Mouse (Mus musculus): Measurements from ENCODE around the gene Ugdh. TPM values are rescaled to one million over a fixed set of nuclear protein-coding genes. Genes with fewer than 3 reads are reported as not detected.

The Ugdh gene
- polyA plus RNA-seq, 1 experiment from 2014 or later, result 46.0 TPM

DNA sequence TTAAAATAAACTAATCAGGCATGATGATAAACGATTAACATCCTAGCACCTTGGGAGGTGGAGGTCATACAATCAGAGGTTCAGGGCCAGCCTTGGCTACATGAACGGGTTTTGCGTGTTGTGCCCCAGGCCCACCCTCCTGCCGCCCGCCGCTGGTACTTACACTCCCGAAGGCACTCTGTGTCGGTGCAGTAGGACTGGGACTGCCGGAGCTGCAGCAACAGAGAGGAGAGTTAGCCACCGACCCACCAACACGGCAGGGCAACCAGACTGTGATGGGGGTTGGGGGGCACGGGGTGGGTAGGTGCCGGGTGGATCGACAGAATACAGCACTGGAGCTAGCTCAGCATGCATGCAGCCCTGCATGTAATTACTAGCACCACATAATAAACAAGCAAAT is 24.6 kb upstream of the Ugdh start:
- Histone ChIP-seq H3K4me3 (ENCODE audit: low read depth, low read length) (no peak overlapping the region), H3K9me3 (replicated peaks; ENCODE audit: control insufficient read depth, low read length, poor library complexity, severe bottlenecking) (no peaks in the 10 kb centered on the region), H3K4me2 (ENCODE audit: low read length) (no peak overlapping the region), H3K36me3 (ENCODE audit: control insufficient read depth, insufficient read depth, low read length) (peaks cover 4% of the 10 kb centered on the region; the same call in 1 of the 2 replicates), H3K4me1 (ENCODE audit: control insufficient read depth, insufficient read depth, low read length) (no peaks in the 10 kb centered on the region), H3K27me3 (ENCODE audit: control insufficient read depth, insufficient read depth, low read depth, low read length) (no peaks in the 10 kb centered on the region), H3K9ac (ENCODE audit: low read depth, low read length) (no peak overlapping the region), H3K27ac (ENCODE audit: low read length) (no peak overlapping the region)
- WGBS, result 91% methylated on average over 14 of the region's 14 CpGs
- ATAC-seq, result no peak

DNA sequence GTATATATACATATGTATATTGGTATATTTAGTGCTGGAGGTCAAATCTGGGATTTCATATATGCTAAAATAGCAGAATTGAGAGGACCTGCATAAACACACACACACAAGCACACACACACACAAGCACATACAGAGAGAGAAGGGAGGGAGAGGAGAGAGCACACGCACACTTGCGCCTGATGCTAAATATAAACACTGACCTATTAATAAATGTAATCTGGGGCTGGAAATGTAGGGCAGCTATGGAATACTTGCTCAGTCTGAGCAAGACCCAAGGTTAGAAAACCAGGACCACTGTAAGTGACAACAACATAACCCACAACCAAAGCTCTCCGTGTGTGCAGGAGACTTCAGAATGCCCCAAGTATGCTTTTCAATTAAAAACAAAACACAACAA is 23.7 kb upstream of the Ugdh start:
- WGBS, result 85% methylated on average over 3 of the region's 3 CpGs
- peaks cover 3% of the 10 kb centered on the region; the same call in 1 of the 2 replicates for H3K36me3 ChIP-seq (ENCODE audit: control insufficient read depth, insufficient read depth, low read length)
- no peak overlapping the region for H3K4me2 ChIP-seq (ENCODE audit: low read length)
- no peaks in the 10 kb centered on the region for H3K9me3 ChIP-seq (replicated peaks; ENCODE audit: control insufficient read depth, low read length, poor library complexity, severe bottlenecking)
- no peak overlapping the region for H3K27ac ChIP-seq (ENCODE audit: low read length)
- ATAC-seq, result no peak
- H3K9ac ChIP-seq (ENCODE audit: low read depth, low read length), result no peak overlapping the region
- H3K4me1 ChIP-seq (ENCODE audit: control insufficient read depth, insufficient read depth, low read length), result no peaks in the 10 kb centered on the region
- no peak overlapping the region for H3K4me3 ChIP-seq (ENCODE audit: low read depth, low read length)
- H3K27me3 ChIP-seq (ENCODE audit: control insufficient read depth, insufficient read depth, low read depth, low read length), result no peaks in the 10 kb centered on the region

GRCm38 (mm10) chr5:65457846-65458245 is 22.1 kb upstream of the Ugdh start:
- Histone ChIP-seq H3K27me3 (ENCODE audit: control insufficient read depth, insufficient read depth, low read depth, low read length) (no peaks in the 10 kb centered on the region), H3K4me1 (ENCODE audit: control insufficient read depth, insufficient read depth, low read length) (no peaks in the 10 kb centered on the region), H3K27ac (ENCODE audit: low read length) (no peak overlapping the region), H3K9ac (ENCODE audit: low read depth, low read length) (no peak overlapping the region), H3K36me3 (ENCODE audit: control insufficient read depth, insufficient read depth, low read length) (0 out of 2 replicates have a peak, but pooled peaks cover 2% of the 10 kb centered on the region), H3K9me3 (replicated peaks; ENCODE audit: control insufficient read depth, low read length, poor library complexity, severe bottlenecking) (no peaks in the 10 kb centered on the region), H3K4me2 (ENCODE audit: low read length) (no peak overlapping the region), H3K4me3 (ENCODE audit: low read depth, low read length) (no peak overlapping the region)
- ATAC-seq, result no peak
- 83% methylated on average over 5 of the region's 5 CpGs for WGBS

DNA sequence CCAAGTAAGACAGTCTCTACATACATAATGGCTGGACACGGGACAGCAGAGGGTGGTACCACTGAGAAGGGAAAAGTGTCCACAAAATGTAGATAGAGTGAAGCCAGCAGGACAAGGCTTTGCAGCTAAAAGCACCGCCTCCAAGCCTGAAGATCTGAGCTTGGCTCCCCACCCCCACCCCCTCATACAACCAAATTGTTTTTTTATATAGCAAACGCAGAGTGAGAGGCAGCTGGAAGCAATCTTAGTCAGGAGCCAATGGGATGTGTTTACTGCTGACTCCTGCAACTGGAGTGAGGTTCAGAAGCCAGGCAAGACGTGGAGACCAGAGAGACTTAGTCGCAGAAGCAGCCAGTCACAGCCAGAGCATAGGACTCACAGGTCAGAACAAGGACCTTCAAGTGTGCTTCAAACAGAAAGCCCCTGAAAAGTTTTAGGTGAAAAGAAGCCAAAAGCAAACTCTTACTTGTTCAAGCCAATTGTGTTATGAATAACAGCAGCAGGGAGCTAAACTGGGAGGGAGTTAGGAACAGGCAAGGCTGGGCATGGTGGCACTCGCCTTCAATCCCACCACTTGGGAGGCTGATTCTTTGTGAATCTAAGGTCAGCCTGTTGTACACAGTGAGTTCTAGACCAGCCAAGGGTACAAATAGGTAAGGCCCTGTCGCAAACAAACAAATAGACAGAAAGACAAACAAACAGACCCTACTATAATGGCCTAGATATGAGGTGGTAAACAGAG is 21.5 kb upstream of the Ugdh start:
- no peaks in the 10 kb centered on the region for H3K27me3 ChIP-seq (ENCODE audit: control insufficient read depth, insufficient read depth, low read depth, low read length)
- no peak for ATAC-seq
- H3K4me2 ChIP-seq (ENCODE audit: low read length), result no peak overlapping the region
- H3K9ac ChIP-seq (ENCODE audit: low read depth, low read length), result no peak overlapping the region
- H3K9me3 ChIP-seq (replicated peaks; ENCODE audit: control insufficient read depth, low read length, poor library complexity, severe bottlenecking), result no peaks in the 10 kb centered on the region
- H3K4me1 ChIP-seq (ENCODE audit: control insufficient read depth, insufficient read depth, low read length), result no peaks in the 10 kb centered on the region
- WGBS, result 71% methylated on average over 7 of the region's 7 CpGs
- H3K36me3 ChIP-seq (ENCODE audit: control insufficient read depth, insufficient read depth, low read length), result 0 out of 2 replicates have a peak, but pooled peaks cover 2% of the 10 kb centered on the region
- no peak overlapping the region for H3K4me3 ChIP-seq (ENCODE audit: low read depth, low read length)
- no peak overlapping the region for H3K27ac ChIP-seq (ENCODE audit: low read length)

DNA sequence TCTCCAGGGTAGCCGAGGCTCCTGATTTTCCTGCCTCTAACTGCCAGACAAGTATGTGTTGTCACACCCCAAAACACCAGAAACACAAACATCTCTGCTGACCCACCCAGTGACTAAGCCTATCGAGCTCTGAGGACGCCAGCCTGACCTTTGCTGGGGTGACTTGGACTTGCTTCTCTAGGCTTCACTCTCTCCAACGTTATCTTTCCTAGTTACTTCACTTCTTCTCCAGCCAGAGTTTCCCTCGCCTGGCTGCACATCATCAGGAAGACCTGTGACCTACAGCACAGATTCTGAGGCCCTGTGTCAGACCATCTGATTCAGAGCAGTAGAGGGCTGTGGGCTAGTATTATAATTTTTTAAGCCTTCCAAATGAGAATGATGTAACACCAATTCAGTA is 19.0 kb upstream of the Ugdh start:
- peaks cover 12% of the 10 kb centered on the region for H3K36me3 ChIP-seq (ENCODE audit: control insufficient read depth, insufficient read depth, low read length)
- WGBS, result 80% methylated on average over 5 of the region's 5 CpGs
- H3K4me2 ChIP-seq (ENCODE audit: low read length), result no peak overlapping the region
- H3K4me1 ChIP-seq (ENCODE audit: control insufficient read depth, insufficient read depth, low read length), result no peaks in the 10 kb centered on the region
- no peak overlapping the region for H3K9ac ChIP-seq (ENCODE audit: low read depth, low read length)
- no peak for ATAC-seq
- H3K27me3 ChIP-seq (ENCODE audit: control insufficient read depth, insufficient read depth, low read depth, low read length), result no peaks in the 10 kb centered on the region
- no peak overlapping the region for H3K4me3 ChIP-seq (ENCODE audit: low read depth, low read length)
- no peak overlapping the region for H3K27ac ChIP-seq (ENCODE audit: low read length)
- no peaks in the 10 kb centered on the region for H3K9me3 ChIP-seq (replicated peaks; ENCODE audit: control insufficient read depth, low read length, poor library complexity, severe bottlenecking)

- Histone ChIP-seq H3K4me2 (ENCODE audit: low read length) (no peak overlapping the region), H3K27ac (ENCODE audit: low read length) (no peak overlapping the region), H3K4me3 (ENCODE audit: low read depth, low read length) (no peak overlapping the region), H3K36me3 (ENCODE audit: control insufficient read depth, insufficient read depth, low read length) (peaks cover 19% of the 10 kb centered on the region), H3K27me3 (ENCODE audit: control insufficient read depth, insufficient read depth, low read depth, low read length) (no peaks in the 10 kb centered on the region), H3K4me1 (ENCODE audit: control insufficient read depth, insufficient read depth, low read length) (no peaks in the 10 kb centered on the region), H3K9me3 (replicated peaks; ENCODE audit: control insufficient read depth, low read length, poor library complexity, severe bottlenecking) (no peaks in the 10 kb centered on the region), H3K9ac (ENCODE audit: low read depth, low read length) (no peak overlapping the region)
- 76% methylated on average over 4 of the region's 4 CpGs for WGBS
- ATAC-seq, result no peak
Observed at GRCm38 (mm10) chr5:65448941-65449340, 13.2 kb upstream of the Ugdh start.

GRCm38 (mm10) chr5:65447826-65448225 is 12.1 kb upstream of the Ugdh start:
- H3K4me3 ChIP-seq (ENCODE audit: low read depth, low read length), result no peak overlapping the region
- H3K4me1 ChIP-seq (ENCODE audit: control insufficient read depth, insufficient read depth, low read length), result no peaks in the 10 kb centered on the region
- no peak overlapping the region for H3K9ac ChIP-seq (ENCODE audit: low read depth, low read length)
- H3K9me3 ChIP-seq (replicated peaks; ENCODE audit: control insufficient read depth, low read length, poor library complexity, severe bottlenecking), result no peaks in the 10 kb centered on the region
- peaks cover 19% of the 10 kb centered on the region for H3K36me3 ChIP-seq (ENCODE audit: control insufficient read depth, insufficient read depth, low read length)
- no peak for ATAC-seq
- no peak overlapping the region for H3K27ac ChIP-seq (ENCODE audit: low read length)
- no peaks in the 10 kb centered on the region for H3K27me3 ChIP-seq (ENCODE audit: control insufficient read depth, insufficient read depth, low read depth, low read length)
- no peak overlapping the region for H3K4me2 ChIP-seq (ENCODE audit: low read length)
- 84% methylated on average over 2 of the region's 2 CpGs for WGBS

DNA sequence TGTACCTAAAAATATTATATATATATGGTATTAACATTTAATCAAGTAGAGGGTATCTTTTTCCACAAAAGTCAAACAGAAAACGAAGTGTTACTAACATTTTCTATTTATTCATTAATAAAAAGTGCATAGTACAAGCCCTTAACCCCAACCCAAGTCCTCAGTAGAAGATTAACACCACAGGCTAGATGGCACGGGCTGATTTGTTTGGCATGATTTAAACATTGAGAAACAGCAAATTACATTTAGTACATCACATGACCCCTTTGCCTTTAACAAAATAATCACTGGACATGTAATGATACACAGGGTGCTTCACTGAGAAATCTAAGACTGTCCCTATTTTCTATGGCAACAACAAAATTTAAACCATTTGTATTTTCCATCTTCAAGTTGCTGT is 11.0 kb upstream of the Ugdh start:
- Histone ChIP-seq H3K27me3 (ENCODE audit: control insufficient read depth, insufficient read depth, low read depth, low read length) (no peaks in the 10 kb centered on the region), H3K9me3 (replicated peaks; ENCODE audit: control insufficient read depth, low read length, poor library complexity, severe bottlenecking) (no peaks in the 10 kb centered on the region), H3K4me3 (ENCODE audit: low read depth, low read length) (no peak overlapping the region), H3K4me2 (ENCODE audit: low read length) (no peak overlapping the region), H3K9ac (ENCODE audit: low read depth, low read length) (no peak overlapping the region), H3K27ac (ENCODE audit: low read length) (no peak overlapping the region), H3K36me3 (ENCODE audit: control insufficient read depth, insufficient read depth, low read length) (peaks cover 19% of the 10 kb centered on the region), H3K4me1 (ENCODE audit: control insufficient read depth, insufficient read depth, low read length) (no peaks in the 10 kb centered on the region)
- WGBS, result 83% methylated on average over 2 of the region's 2 CpGs
- ATAC-seq, result no peak

DNA sequence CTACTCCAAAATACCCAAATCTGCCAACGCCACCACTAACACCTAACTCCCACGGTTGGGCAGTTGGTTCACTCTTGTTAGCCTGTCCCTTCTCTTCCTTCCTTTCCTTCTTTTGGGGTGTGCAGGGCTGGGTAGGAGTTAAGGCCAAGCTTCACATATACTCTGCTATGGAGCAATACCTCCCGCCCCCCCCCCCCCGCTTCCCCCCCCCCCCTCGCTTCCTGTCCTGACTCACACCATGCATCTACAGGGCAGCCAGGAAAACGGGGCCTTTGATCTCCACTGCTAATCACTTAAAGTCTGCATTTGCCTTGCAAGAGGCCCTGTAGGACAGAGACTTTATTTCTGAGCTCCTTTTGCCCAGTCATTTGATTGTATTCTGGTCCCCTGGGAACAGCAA is 9.2 kb upstream of the Ugdh start:
- Histone ChIP-seq H3K4me1 (ENCODE audit: control insufficient read depth, insufficient read depth, low read length) (no peaks in the 10 kb centered on the region), H3K36me3 (ENCODE audit: control insufficient read depth, insufficient read depth, low read length) (peaks cover 11% of the 10 kb centered on the region), H3K4me2 (ENCODE audit: low read length) (no peak overlapping the region), H3K9ac (ENCODE audit: low read depth, low read length) (no peak overlapping the region), H3K27me3 (ENCODE audit: control insufficient read depth, insufficient read depth, low read depth, low read length) (no peaks in the 10 kb centered on the region), H3K4me3 (ENCODE audit: low read depth, low read length) (no peak overlapping the region), H3K27ac (ENCODE audit: low read length) (no peak overlapping the region), H3K9me3 (replicated peaks; ENCODE audit: control insufficient read depth, low read length, poor library complexity, severe bottlenecking) (no peaks in the 10 kb centered on the region)
- WGBS, result 64% methylated on average over 4 of the region's 6 CpGs
- ATAC-seq, result no peak
